Mouse (Mus musculus) heart, postnatal 10 days (tissue): ENCODE results near the gene Rnaset2b. TPM values are rescaled to one million over a fixed set of nuclear protein-coding genes. Genes with fewer than 3 reads are reported as not detected.

ENCODE experiments used
- total RNA-seq, 2 experiments: library from RNA; stranded (reverse); gene quantifications; 2 replicates each; pipeline ENCODE4 v1.2.3; 2021

Gene Rnaset2b
- total RNA-seq, 2 experiments from 2014 or later = 191 to 203 TPM

Other genes with a start within 250 kb of the Rnaset2b start
- 10 to 100 TPM; 68.1 to 83.6 TPM for gene Ezr, start 187.8 kb upstream of the Rnaset2b start, total RNA-seq
- gene Rsph3b, start 22.0 kb upstream of the Rnaset2b start, total RNA-seq = 10 to 100 TPM; 52.5 to 55.5 TPM
- gene Tagap1, start 9.5 kb upstream of the Rnaset2b start, total RNA-seq = 1 to 10 TPM; 9.1 to 10.0 TPM
- gene Gm49721, start 8.3 kb downstream of the Rnaset2b start, total RNA-seq = not detected
- not detected for gene Gm1604a, start 54.9 kb downstream of the Rnaset2b start, total RNA-seq
- gene Rps6ka2, start 199.5 kb downstream of the Rnaset2b start, total RNA-seq = 10 to 100 TPM; 16.7 to 20.9 TPM